Mouse (Mus musculus): ENCODE measurements around the gene Gm28729.

Gm28729 gene

DNA sequence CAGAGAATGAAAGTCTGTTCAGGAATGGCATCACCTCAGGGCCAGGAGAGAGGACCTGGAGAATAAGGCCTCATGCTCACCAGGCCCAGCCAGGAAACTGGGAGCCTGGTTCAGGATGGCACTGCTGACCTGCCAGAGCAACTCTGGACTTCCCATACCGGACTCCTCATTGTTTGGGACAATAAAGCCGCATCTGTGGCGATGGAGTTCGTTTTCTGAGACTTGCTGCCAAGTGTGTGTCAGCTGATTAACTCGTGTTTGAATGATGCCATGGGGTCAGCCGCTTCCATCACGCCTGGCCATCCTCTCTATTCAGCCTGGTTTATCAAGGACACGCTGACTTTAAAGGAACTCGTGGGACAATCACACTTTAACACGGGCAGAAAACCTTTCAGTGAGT lies 61.4 kb downstream of the Gm28729 start:
- in situ Hi-C loops (cut with MboI) = no loop called here

- in situ Hi-C loops (cut with MboI) = no loop called here
These were observed 63.5 kb downstream of the Gm28729 start for GRCm38 (mm10) chr9:96461607-96462006.

GRCm38 (mm10) chr9:96460117-96460865 lies 64.8 kb downstream of the Gm28729 start:
- in situ Hi-C loops (cut with MboI) = no loop called here

DNA sequence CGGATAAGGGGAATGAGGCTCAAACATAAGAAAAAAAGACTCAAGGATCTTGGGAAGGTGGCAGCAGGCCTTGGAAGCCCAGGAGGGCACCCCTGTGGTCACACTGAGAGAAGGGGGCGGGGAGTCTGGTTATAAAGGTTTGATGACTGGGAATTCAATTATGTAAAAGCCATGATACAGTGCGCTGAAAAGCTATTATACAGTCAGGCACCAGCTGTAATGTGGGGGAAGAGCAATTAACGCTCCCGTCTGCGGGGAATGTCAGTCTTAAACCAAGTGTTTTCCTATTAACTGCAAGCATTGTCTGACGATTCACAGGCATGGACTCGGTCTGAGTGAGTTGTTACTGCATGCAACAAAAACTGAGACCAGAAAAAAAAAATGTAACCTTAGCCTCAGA lies 69.4 kb downstream of the Gm28729 start:
- in situ Hi-C loops (cut with MboI) = no loop called here

- in situ Hi-C loops (cut with MboI) = no loop called here
These were observed 72.1 kb downstream of the Gm28729 start for GRCm38 (mm10) chr9:96452956-96453355.

GRCm38 (mm10) chr9:96450900-96451720 lies 74.0 kb downstream of the Gm28729 start:
- in situ Hi-C loops (cut with MboI) = no loop called here

DNA sequence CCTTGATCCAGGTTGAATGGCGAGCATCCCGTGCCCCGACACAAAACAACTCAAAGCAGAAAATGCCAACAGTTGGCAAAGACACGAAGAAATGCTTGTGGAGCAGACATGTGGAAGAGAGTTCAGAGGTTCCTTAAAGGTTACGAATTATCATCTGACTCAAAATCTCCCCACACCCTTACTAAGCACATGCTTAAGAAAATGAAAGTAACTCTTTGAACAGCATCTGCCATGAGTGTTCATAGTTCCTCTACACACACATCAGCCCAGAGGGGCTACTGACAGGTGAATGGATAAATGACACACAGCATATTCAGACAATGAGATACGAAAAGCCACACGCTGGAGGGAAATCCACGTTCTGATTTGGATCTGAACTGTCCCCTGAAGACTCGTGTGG lies 75.5 kb downstream of the Gm28729 start:
- in situ Hi-C loops (cut with MboI) = no loop called here

GRCm38 (mm10) chr9:96445351-96445750 lies 79.7 kb downstream of the Gm28729 start:
- in situ Hi-C loops (cut with MboI) = no loop called here

DNA sequence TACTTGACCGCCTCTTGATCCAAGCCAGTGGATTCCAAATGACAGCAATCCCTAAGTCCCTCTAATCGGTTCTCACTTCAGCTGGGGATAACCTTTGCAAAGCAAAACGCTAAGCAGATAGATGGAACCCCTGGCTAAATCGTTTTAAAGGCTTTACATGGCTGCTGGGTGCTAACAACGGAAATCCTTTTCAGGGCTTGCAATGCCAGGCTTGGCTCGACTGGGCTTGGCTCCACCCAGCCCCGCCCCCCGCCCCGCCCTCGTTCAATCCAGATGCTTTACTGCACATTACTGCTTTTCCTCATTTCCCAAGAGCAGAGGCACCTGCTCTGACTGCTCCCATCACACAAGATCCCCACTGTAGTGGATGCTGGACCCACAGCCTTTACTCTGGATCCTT lies 83.0 kb downstream of the Gm28729 start:
- in situ Hi-C loops (cut with MboI) = no loop called here

GRCm38 (mm10) chr9:96438334-96438871 lies 86.7 kb downstream of the Gm28729 start:
- in situ Hi-C loops (cut with MboI) = no loop called here

DNA sequence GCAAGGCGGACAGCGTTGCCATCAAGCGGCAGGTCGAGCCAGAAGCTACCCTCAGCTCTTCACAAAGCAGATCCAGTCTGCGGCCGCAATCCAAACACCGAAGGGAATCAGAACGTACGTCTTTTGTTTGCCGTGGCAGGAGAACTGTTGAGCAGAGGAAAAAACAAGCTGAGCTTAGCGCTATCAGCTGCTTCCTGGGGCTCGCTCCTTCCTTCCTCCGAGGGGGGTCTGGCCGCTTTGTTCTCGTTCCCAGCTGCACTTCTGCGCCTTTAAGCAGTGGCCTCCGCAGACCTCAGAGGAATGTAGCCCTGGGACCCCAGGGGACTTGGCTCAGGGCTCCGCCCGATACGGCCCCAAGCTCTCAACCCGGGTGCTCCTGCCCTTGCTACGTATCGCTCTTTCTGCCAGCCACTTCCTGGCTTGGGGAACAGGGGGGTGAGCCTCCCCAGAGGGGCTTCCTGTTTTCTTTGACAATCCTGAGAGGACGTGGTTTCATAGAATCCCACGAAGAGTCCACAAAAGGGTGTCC lies 87.2 kb downstream of the Gm28729 start:
- in situ Hi-C loops (cut with MboI) = no loop called here

GRCm38 (mm10) chr9:96436901-96437804 lies 87.9 kb downstream of the Gm28729 start:
- in situ Hi-C loops (cut with MboI) = no loop called here

All from mature B cell (primary cell).